Mouse (Mus musculus) heart, postnatal 0 days (tissue): ENCODE measurements around the gene Cpa4. TPM values are rescaled to one million over a fixed set of nuclear protein-coding genes. Genes with fewer than 3 reads are reported as not detected.

Experiments used
- ATAC-seq: fragments of 200-750 bp; cut with Nextera tagmentation; 2 replicates; pipeline ENCODE4 v1.8.0; 2017; ENCODE audit warnings: low read depth, moderate number of reproducible peaks, moderate library complexity; ENCODE audit not compliant: insufficient read depth
- DNase-seq: peaks from one replicate; pipeline ENCODE4 v3.0.0-alpha.2; 2016; ENCODE audit warnings: low spot score
- H3K27ac ChIP-seq: fragments of 300-500 bp; sonication (generic); 2 replicates; pipeline ENCODE4 v1.5.1; 2014; ENCODE audit warnings: low read depth, mild to moderate bottlenecking
- H3K27me3 ChIP-seq: fragments of 300-500 bp; sonication (generic); 2 replicates; pipeline ENCODE4 v1.6.1; 2014; ENCODE audit warnings: low read length, mixed read lengths; ENCODE audit not compliant: control insufficient read depth, insufficient read depth
- H3K36me3 ChIP-seq: fragments of 300-500 bp; sonication (generic); replicated peaks from 2 replicates; pipeline ENCODE4 v1.6.1; 2014; ENCODE audit warnings: low read length, mixed read lengths; ENCODE audit not compliant: control insufficient read depth, insufficient read depth
- H3K4me1 ChIP-seq: fragments of 300-500 bp; sonication (generic); 2 replicates; pipeline ENCODE4 v1.6.1; 2014; ENCODE audit warnings: antibody characterized with exemption; ENCODE audit not compliant: control insufficient read depth, insufficient read depth
- H3K4me2 ChIP-seq: fragments of 300-500 bp; sonication (generic); 2 replicates; pipeline ENCODE4 v1.6.1; 2014; ENCODE audit warnings: low read depth, mild to moderate bottlenecking, low read length, moderate library complexity
- H3K4me3 ChIP-seq: fragments of 300-500 bp; sonication (generic); 2 replicates; pipeline ENCODE4 v1.5.1; 2014; ENCODE audit warnings: low read depth, low read length
- H3K9ac ChIP-seq: fragments of 300-500 bp; sonication (generic); replicated peaks from 2 replicates; pipeline ENCODE4 v1.6.1; 2014; ENCODE audit warnings: low read depth, low read length, mixed read lengths
- H3K9me3 ChIP-seq: fragments of 300-500 bp; sonication (generic); replicated peaks from 2 replicates; pipeline ENCODE4 v1.6.1; 2016; ENCODE audit warnings: low read length; ENCODE audit not compliant: control insufficient read depth
- CTCF ChIP-seq: IDR thresholded peaks from 2 replicates; pipeline ENCODE4 v1.5.1; 2016; ENCODE audit warnings: antibody characterized with exemption, control low read depth, low read depth
- EP300 ChIP-seq: IDR thresholded peaks from 2 replicates; pipeline ENCODE4 v1.6.1; 2016; ENCODE audit warnings: antibody characterized with exemption, low read depth
- WGBS: fragments of 180-500 bp; shearing (Covaris S2); extraction: QIAGEN DNeasy Blood & Tissue Kit; methylation state at CpG from one replicate; pipeline ENCODE4 v1.1.7; 2014; 5-methylcytosine and 5-hydroxymethylcytosine counted together
- polyA plus RNA-seq: library from polyadenylated mRNA; unstranded; fragments of >200 nt; fragmentation: Nextera tagmentation; extraction: Ambion mirVana; gene quantifications from 2 replicates; pipeline ENCODE4 v1.2.1, GENCODE M21; 2015
- total RNA-seq: library from RNA; depleted of rRNA; stranded (reverse); fragments of >200 nt; gene quantifications from 2 replicates; pipeline ENCODE4 v1.2.3, GENCODE M21; 2014; ENCODE audit warnings: low replicate concordance

Cpa4 gene
- total and polyA plus RNA-seq, 2 experiments from 2014 or later, result 0.23 to 0.46 TPM

- 59% methylated on average over 4 of the region's 4 CpGs for WGBS
- H3K27ac ChIP-seq, result no peak overlapping the region
- H3K4me2 ChIP-seq, result no peak overlapping the region
- no peaks in the 10 kb centered on the region for H3K36me3 ChIP-seq
- H3K9me3 ChIP-seq, result no peaks in the 10 kb centered on the region
- no peak for TF ChIP-seq CTCF
- TF ChIP-seq EP300, result no peak
- no peak overlapping the region for H3K4me3 ChIP-seq
- ATAC-seq (no peak), DNase-seq (no peak)
- H3K27me3 ChIP-seq, result no peaks in the 10 kb centered on the region
- no peak overlapping the region for H3K9ac ChIP-seq
- no peaks in the 10 kb centered on the region for H3K4me1 ChIP-seq
Observed at GRCm38 (mm10) chr6:30562132-30562531, 6.0 kb upstream of the Cpa4 start.

- Histone ChIP-seq H3K4me2 (no peak overlapping the region), H3K4me3 (no peak overlapping the region), H3K36me3 (no peaks in the 10 kb centered on the region), H3K27ac (no peak overlapping the region), H3K9ac (no peak overlapping the region), H3K9me3 (no peaks in the 10 kb centered on the region), H3K27me3 (no peaks in the 10 kb centered on the region), H3K4me1 (0 out of 2 replicates have a peak, but pooled peaks cover 6% of the 10 kb centered on the region)
- no peak for ATAC-seq
- no peak for DNase-seq
- TF ChIP-seq EP300 (no peak), CTCF (no peak)
- 54% methylated on average over 6 of the region's 6 CpGs for WGBS
Observed at GRCm38 (mm10) chr6:30563575-30563974, 4.6 kb upstream of the Cpa4 start.

- TF ChIP-seq CTCF, result no peak
- TF ChIP-seq EP300, result no peak
- 0 out of 2 replicates have a peak, but pooled peaks cover 6% of the 10 kb centered on the region for H3K4me1 ChIP-seq
Observed at GRCm38 (mm10) chr6:30564051-30564450, 4.1 kb upstream of the Cpa4 start.

GRCm38 (mm10) chr6:30569331-30569730 is 1.2 kb downstream of the Cpa4 start:
- no peak for DNase-seq
- TF ChIP-seq CTCF (no peak), EP300 (no peak)
- no peak overlapping the region for H3K9ac ChIP-seq
- H3K9me3 ChIP-seq, result no peaks in the 10 kb centered on the region
- H3K4me1 ChIP-seq, result peaks cover 27% of the 10 kb centered on the region
- H3K27ac ChIP-seq, result peak overlapping the region; percentile 49; the same call in 1 of the 2 replicates
- H3K4me3 ChIP-seq, result no peak overlapping the region
- 89% methylated on average over 10 of the region's 10 CpGs for WGBS
- H3K27me3 ChIP-seq, result no peaks in the 10 kb centered on the region
- H3K36me3 ChIP-seq, result no peaks in the 10 kb centered on the region
- no peak for ATAC-seq
- H3K4me2 ChIP-seq, result no peak overlapping the region

More at GRCm38 (mm10) chr6:30564051-30564450, 4.1 kb upstream of the Cpa4 start:
- no peak for ATAC-seq
- DNase-seq, result no peak
- no peak overlapping the region for H3K9ac ChIP-seq
- H3K4me2 ChIP-seq, result no peak overlapping the region
- H3K27ac ChIP-seq, result no peak overlapping the region
- no peaks in the 10 kb centered on the region for H3K9me3 ChIP-seq
- no peak overlapping the region for H3K4me3 ChIP-seq
- H3K36me3 ChIP-seq, result no peaks in the 10 kb centered on the region
- 84% methylated on average over 6 of the region's 6 CpGs for WGBS
- H3K27me3 ChIP-seq, result no peaks in the 10 kb centered on the region

GRCm38 (mm10) chr6:30570012-30570411 is 1.8 kb downstream of the Cpa4 start:
- Histone ChIP-seq H3K36me3 (no peaks in the 10 kb centered on the region), H3K4me3 (no peak overlapping the region), H3K27me3 (no peaks in the 10 kb centered on the region), H3K9me3 (no peaks in the 10 kb centered on the region), H3K27ac (peak overlapping the region; percentile 49), H3K9ac (no peak overlapping the region), H3K4me1 (peaks cover 30% of the 10 kb centered on the region), H3K4me2 (no peak overlapping the region)
- peak; percentile 42 for DNase-seq
- TF ChIP-seq CTCF (no peak), EP300 (no peak)
- no peak for ATAC-seq
- 36% methylated on average over 5 of the region's 5 CpGs for WGBS
